Mouse (Mus musculus) ES-CJ7 (cell line): Measurements from ENCODE around the gene Dmrtc1b.
"Not testable (repeated sequence)": the region's sequence is repeated elsewhere in the genome, so short reads cannot be mapped to it uniquely, and the experiment has no call there.

Source experiments
- DNase-seq: peaks from one replicate; pipeline ENCODE4 v3.0.0; 2011; ENCODE audit warnings: low read depth, low spot score

The Dmrtc1b gene

DNA sequence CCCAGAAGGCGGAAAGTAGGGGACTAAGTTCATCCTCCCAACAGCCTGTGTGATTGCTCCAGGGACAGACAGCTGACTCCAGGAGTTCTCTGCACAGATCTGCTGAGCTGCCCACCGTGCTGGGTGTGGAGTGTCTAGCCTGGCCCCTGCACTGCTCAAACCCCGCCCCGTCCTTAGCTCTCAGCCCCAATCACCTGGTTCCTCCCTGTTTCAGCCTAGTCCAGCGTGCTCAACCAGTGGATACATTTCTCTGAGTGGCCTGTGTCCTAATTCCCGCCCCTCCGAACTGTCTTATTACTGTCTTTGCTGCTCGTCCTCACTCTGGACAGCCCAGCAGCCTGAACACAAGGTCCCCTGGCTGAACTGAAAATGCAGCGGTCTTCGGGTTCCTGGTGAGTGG, at the start of gene Dmrtc1b, which contains the start of gene Gm9112:
Gene Dmrtc1b (plus strand): TSS at position 331 of the 400 bp plus-strand sequence.
Gene Gm9112 (minus strand): TSS at position 101 of the 400 bp plus-strand sequence.
- DNase-seq, result not testable (repeated sequence)

DNA sequence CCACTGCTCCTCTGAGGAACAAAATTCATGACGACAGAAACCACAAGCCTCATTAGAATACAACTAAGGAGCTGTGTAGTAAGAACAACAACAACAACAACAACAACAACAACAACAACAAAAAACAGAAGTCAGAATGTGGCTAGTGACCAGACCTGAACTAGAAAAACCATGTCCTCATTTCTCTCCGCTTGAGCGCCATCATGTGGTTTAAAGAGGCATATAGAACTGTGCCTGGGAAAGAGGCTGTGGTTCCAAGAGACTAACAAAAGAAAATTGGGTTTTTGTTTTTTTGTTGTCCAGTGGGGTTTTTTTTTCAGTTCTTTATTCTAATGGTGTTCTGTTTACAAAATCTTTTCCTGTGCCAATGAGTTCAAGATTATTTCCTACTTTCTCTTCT, 47.0 kb upstream of the Dmrtc1b start:
- DNase-seq, result peak; percentile 21

DNA sequence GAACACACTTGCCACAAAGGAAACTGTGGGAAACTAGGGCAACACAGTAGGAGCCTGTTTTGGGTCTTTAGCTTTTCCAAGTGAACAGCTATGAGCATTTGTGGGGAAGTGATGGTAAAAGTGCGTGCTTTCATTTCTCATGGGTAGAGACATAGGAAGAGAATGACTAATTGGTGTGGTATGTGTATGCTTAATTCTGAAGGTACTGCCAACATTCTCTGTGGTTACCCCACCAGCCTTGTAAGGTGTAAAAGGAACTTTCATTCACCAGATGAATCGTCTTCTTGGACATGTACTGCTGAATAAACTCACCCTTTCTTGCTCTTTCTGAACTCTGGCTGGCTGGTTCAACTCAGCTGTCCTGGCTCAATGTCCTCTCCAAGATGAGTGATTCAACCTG, 41.0 kb upstream of the Dmrtc1b start:
- no peak for DNase-seq

DNA sequence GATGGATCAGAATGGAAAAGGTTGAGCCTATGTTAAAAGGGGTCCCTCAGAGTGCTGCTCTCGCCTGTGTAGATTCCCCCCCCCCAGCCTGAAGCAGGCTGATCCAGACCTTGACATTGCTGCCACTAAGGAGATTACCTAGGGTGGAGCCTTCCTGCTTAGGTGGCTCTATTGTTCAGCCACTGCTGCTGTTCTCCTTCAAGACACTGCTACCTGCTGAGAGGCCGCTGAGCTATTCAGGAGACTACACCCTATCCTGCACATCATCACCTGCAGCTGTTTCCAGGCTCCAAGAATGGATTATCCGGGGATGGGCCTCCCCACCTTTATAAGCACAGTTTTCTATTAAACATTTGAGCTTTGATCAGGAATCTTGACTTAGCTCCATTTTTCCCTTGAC, 23.0 kb upstream of the Dmrtc1b start:
- peak; percentile 73 for DNase-seq

DNA sequence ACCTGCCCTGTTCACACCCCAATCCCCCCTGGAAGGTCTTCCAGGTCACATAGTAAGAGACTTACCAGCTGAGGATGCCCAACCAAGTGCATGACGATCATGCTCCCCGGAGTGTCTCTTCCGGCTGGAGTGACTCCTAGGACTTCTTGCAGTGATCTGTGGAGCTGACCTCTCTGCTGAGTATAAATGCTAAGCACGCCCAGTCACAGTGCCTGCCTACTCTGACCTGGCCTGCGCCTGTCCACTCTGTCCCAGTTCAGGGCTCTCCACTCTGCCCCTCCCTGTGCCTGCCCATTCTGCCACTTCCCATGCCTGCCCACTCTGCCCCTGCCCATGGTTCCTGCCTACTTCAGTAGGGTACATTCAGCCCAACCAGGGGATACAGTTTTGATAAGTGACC, 20.8 kb upstream of the Dmrtc1b start, which contains the start of gene Gm3880:
Gene Gm3880 (minus strand): TSS at position 101 of the 400 bp plus-strand sequence.
- DNase-seq, result not testable (repeated sequence)

DNA sequence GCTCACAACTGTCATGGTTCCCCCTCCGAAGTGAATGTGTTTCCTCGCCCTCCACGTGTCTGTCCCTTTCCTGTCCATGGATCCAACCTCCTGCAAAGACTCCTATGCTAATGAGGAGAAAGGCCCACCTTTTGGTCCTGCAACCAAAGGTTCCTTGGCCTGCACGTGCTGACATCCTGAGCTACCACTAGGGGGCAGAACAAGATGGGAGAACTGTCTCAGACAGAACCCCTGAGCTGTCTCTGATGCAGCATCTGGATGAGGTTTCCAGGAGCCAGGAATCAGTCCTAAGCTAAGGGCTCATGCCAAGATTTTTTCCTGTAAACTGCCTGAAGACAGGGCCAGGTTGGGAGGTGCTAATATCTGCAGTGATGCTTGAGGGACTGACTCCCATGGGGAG, 18.4 kb upstream of the Dmrtc1b start:
- DNase-seq, result peak; percentile 41

DNA sequence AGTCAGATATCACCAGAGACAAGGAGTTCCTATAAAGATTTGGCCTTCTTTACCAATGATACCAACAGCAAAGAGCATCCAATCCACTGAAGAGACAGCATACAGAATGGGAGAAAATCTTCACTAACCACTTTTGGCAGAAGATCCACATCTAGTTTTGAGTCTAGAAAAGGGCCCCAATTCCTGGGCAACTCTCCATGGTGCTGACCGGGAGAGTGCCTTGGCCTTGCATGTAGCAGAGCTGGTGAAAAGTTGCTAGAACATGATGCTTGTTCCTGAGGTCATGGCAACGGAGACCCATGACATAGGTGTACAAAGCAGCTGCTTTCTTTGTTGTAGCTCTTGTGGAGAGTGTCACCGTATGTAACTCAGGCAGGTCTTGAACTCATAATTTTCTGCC, 7.0 kb upstream of the Dmrtc1b start:
- DNase-seq, result not testable (repeated sequence)

DNA sequence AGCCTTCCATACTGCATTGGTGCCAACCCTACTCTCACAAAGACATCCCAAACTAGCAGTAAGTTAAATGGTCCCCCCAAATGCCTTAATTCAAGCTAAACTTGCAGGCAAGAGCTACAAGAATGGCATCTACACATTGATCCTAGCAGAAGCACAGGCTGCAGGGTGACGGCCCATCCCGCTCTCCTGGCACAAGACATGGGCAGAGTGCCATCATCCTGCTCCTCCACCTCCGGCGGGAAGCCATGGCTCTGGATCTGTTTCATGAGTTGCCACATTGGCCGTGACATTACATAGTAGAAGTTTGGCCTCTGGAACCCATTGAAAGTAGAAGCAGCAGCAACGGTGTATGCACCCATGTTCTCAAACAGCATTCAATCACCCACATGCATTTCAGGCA, 16.6 kb downstream of the Dmrtc1b start:
- not testable (repeated sequence) for DNase-seq
